Mouse (Mus musculus): Measurements from ENCODE around the gene 1700019N19Rik.

The 1700019N19Rik gene

DNA sequence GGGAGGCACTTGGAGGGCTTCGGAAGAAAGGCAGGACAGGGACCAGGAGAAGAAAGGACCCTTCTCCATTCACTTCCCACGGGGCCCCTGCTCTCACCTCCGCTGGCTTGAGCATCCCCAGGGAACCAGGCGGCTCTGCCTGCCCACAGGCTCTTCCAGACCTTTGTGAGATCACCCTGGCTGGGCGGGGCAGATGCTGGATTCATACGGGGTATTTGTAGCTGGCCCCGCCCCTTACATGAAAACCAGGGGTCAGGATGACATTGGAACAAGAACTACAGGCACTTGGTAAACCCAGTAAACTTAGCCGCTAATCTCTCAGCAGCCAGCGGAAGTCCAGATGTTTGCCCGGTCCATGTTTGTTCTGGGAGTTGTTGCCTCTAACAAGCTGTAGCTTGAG, at the start of gene 1700019N19Rik:
1700019N19Rik (minus strand) TSS at position 178 of the 400 bp plus-strand sequence.
- DNase-seq (ENCODE audit: low spot score in 2 of 2): no peak

GRCm38 (mm10) chr19:58843606-58844005, 49.3 kb upstream of the 1700019N19Rik start:
- no peak for DNase-seq (ENCODE audit: low spot score in 2 of 2)

GRCm38 (mm10) chr19:58840721-58841271, 46.5 kb upstream of the 1700019N19Rik start:
- no peak for DNase-seq (ENCODE audit: low spot score in 2 of 2)

- DNase-seq (ENCODE audit: low spot score in 2 of 2): no peak
Observed at GRCm38 (mm10) chr19:58839806-58840205, 45.5 kb upstream of the 1700019N19Rik start.

- no peak for DNase-seq (ENCODE audit: low spot score in 2 of 2)
Observed at GRCm38 (mm10) chr19:58839345-58839744, 45.1 kb upstream of the 1700019N19Rik start.

- DNase-seq (ENCODE audit: low spot score in 2 of 2): no peak
Observed at GRCm38 (mm10) chr19:58838706-58839105, 44.4 kb upstream of the 1700019N19Rik start.

DNA sequence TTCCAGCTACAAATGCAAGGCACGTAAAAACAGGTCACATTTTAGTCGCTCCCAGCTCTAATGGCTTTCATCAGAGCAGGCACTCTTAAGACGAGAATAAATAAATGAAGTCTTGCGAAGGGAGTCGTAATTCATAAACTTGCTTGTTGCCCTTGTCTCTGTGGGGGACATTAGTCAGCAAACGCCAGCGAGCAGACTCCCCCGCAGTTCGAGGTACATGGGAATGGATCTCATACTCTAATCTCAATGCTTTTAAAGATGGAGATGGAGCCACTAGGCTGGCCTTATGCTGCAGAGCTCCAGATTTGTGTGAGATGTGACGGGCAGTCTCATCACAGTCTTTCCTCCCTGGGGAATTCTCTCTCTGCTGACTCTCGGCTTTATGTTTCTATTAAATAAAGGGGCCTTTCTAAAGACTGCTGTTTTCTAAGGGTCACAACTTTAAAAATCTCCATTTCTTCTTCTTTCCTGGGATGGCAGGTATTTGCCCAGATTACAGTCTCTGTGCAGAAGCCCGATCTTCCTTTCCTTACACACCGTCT, 39.4 kb upstream of the 1700019N19Rik start:
- no peak for DNase-seq (ENCODE audit: low spot score in 2 of 2)

DNA sequence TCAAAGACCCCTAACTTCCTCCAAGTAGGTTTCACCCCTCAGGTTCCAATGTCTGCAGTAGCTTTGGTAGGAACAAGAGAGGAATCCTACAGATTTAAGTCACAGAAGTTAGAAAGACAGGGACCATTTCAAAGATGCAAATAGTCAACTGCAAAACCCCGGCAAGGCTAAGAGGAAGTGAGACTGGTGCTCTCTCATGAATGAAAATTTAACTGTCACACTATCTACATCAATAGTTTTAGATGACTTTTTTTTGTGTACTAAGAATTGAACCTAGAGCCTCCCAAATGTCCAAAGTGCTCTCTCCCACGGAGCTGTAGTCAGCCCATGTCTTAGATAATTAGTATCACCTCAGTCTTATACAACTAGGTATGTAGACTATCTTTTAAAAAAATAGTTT, 38.7 kb upstream of the 1700019N19Rik start:
- no peak for DNase-seq (ENCODE audit: low spot score in 2 of 2)

DNA sequence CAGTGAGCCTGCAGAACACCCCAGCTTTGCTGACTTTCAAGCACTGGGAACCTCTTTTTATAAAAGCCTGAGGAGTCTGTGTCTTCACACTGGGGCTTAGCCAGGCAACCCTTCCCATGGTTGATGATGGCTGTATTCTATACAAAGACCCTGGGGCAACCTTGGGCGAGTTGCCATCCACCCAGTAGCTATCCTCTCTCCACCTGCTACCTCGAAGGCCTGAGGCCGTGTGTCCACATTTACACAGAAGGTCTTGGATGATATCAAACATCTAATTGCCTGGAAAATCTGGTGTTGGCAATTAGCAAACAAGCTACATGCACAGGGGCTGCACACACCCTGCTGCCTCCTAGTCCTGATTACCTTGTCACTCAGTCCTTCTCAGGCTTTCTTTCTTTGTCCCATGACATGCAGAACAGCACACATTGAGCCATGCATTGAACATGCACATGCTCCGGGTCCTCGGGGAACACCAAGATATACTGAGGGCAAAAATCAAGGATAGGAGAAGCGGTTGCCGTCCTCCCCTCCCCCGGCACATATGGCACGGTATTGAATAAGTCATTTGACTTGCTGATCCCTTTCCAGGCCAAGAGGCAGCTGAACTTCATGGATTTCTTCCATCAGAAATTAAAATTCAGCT, 37.1 kb upstream of the 1700019N19Rik start:
- DNase-seq (ENCODE audit: low spot score in 2 of 2): no peak

DNA sequence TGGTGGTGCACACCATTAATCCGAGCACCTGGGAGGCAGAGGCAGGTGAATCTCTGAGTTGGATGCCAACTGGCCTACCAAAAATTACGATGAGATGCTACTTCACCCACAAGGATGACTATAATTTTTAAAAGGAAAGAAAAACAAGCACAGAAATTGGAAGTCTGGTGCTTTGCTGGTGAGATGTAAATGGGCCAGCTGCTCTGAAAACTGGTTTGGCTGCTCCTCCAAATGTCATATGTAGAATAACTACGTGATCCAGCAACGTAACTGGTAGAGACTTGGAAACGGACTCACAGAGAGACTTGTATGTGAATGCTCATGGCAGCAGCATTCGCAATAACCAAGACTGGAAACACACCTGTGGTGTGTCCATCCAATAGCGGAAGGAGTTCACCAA, 35.9 kb upstream of the 1700019N19Rik start:
- DNase-seq (ENCODE audit: low spot score in 2 of 2): no peak

GRCm38 (mm10) chr19:58829575-58829974, 35.3 kb upstream of the 1700019N19Rik start:
- DNase-seq (ENCODE audit: low spot score in 2 of 2): peak; percentile 52 to 80

- no peak for DNase-seq (ENCODE audit: low spot score in 2 of 2)
Observed at GRCm38 (mm10) chr19:58827656-58828055, 33.4 kb upstream of the 1700019N19Rik start.

DNA sequence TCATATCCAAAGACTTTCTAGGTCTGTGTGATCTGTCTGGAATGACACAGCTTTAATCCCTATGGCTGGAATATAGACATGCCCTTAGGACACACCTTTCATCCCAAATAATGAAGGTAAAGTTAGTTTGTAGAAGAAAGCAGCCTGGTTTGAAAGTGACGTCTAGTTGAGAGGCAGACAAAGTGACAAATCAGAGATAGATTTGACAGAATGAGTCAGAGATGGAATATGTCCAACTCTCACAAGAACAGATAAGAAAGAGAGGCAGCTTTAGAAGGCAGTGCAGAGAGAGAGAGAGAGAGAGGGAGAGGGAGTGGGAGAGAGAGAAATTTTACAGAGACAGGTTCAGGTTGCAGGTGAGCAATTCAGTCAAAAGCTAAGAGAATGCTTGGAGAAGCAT, 30.1 kb upstream of the 1700019N19Rik start:
- no peak for DNase-seq (ENCODE audit: low spot score in 2 of 2)

DNA sequence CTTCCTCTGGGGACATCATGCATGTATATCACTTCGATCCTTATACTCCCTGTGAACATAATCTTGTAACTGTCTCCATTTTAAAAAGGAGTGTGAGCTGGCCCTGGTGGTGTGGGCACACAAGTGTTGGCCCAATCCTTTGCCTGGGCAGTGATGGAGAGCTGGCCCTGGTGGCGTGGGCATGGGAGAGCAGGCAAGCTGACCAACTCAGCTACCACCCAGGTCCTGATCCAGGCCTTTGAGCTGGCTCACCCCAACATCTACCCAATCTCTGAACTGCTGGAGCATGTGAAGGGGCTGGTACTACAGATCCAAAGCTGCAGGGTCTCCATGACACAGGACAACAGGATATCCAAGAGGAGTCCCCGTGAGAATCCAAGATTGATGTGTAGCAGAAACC, 29.0 kb upstream of the 1700019N19Rik start:
- DNase-seq (ENCODE audit: low spot score in 2 of 2): no peak

DNA sequence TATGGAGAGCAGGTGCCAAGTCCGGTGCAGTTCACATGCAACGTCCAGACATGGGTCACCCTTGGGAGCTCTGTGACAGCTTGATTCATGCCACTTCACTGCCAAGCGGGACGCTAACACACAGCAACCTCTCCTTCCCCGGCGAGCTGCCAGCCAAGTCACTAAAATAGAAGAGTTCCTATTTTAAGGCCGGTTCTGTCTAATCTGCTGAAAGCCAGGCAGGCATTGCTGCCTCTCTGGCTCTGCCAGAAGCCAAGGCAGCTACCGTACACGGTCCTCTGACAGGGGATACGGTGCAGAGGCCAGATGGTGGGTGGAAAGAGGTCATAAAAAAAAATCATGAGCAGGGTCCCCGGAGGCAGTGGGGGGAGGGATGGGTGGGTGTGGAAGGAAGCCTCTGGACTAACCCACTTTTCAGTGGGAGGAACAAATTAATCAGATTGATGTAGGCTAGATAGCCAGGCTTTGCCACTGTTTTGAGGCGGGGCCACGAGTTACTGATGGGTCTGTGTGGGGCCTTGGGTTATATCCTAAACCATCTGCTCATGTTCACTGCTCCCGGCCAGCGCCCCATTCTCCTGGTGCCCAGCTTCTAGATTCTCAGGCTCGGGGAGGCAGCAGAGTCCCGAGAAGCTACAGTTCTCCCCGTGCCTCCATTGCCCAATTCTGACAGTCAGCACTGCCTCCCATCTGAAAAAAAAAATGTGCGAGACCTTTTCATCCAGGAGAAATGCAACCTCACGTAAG, 28.4 kb upstream of the 1700019N19Rik start:
- DNase-seq (ENCODE audit: low spot score in 2 of 2): peak; percentile 64 to 66

DNA sequence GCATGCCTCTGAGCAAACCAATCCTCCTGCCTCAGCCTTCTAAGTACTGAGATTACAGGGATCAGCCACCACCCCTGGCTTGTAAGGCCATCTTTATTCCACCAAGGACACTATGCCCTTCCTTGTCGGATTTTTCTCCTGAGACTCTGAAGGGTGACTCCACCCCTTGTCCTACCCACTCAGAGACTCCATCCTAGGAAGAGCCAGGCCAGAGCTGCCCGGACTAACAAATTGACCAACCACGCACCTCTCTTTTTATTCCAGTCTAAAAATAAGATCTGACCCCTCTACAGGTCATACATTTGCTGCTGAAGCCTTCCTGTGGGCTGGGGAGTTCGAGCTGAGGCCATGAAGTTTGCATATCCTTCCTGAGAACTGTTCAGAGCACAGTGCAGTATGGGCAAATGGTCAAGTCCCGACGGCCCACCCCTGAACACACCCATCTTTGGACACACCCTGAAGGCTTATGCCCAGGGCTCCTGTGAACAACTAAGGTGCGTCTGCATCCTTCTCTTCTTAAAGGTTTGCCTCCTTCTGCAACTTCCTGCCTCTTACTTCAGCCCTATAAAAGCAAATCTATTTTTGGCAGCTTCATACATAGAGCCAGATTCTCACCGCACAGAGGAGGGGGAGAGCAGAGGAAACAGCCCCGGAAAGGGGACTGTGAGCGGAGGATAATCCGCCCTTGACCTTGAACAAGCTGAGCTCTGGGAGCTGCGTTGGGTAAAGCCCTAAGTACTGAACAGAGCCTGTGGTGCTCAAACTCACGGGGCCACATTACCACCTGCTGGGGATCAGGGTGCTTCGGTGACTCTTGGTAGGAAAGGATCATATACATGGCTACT, 24.5 kb upstream of the 1700019N19Rik start:
- no peak for DNase-seq (ENCODE audit: low spot score in 2 of 2)

DNA sequence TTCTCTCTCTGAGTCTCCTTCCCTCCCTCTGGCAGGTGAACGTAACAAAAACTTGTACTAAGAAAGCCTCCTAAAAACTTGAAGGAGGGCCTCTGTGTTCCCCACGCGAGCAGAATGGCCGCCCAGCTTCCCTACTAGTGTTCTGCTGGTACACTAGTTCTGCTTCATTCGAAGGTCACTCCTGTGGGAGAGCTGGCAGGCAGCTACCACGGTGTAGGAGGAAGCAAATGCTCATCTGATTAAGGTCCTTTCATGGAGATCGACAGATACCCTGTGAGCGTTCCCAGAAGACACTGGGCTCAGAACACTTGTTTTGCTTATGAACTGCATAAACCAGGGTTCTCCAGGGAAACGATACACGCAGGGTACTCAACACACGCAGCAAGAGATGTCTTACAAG, 23.1 kb upstream of the 1700019N19Rik start:
- DNase-seq (ENCODE audit: low spot score in 2 of 2): no peak

DNA sequence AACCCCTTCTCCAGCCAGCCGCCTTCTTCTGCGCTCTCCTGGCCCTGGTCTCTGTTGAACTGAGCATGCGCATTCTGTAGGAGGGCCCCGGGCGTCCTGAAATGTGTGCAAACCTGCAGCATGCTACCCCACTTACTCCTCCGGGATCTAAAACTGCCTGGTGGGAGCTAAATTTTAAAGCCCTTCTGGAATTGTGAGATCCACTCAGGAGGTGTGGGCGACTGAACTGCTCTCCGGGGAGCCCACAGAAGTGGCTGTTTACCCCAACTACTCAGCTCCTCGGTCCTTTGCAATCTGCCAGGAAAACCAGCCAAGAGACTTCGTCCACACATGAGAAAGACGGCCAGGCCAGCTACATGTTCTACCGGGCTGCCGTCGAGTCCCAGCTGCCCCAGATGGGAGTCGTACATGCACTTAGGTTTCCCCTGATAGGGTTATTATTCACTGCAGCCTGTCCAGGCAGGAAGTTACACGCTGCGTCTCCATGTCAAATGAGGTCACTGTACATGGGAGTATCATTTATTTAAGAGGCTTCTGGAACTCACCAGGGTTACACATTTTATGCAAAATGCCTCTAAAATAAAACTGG, 22.3 kb upstream of the 1700019N19Rik start:
- DNase-seq (ENCODE audit: low spot score in 2 of 2): peak; percentile 37 to 57

- no peak for DNase-seq (ENCODE audit: low spot score in 2 of 2)
Observed at GRCm38 (mm10) chr19:58815179-58815922, 21.1 kb upstream of the 1700019N19Rik start.

DNA sequence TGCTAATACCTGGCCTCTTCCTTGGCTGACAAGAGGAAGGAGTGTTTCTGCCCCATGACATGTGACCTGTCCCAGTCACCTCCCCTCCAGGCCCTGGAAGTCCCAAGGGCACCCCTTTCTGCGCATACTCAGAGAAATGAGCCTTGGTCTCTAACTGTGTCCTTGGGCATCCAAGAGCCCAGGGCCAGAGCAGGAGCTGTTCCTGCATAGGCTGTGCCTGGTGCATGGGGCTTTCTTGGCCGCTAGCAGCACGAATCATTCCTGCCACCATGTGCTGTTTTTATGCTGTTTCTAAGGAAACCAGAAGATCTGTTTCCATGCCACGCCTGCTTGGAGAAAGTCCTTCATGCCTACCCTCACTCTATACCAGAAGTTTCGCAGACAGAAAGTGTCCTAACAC, 16.3 kb upstream of the 1700019N19Rik start:
- no peak for DNase-seq (ENCODE audit: low spot score in 2 of 2)

DNA sequence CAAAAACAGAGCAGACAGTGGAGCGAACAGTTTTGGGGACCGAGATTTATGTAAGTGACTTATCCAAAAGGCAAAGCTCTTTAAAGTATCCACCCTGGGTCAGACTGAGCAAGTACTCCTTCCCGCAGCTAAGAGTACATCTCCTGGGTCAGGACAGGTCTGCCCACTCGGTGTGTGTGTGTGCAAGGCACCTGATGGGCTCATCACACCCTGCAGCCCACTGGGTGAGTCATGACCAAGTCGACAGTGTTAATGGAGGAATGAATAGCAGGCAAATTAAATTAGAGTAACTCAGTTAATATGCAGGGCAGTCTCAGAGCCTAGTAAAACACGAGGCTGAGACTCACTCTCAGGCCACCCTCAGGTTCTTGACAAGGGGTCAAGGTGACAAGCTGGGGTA, 14.6 kb upstream of the 1700019N19Rik start:
- DNase-seq (ENCODE audit: low spot score in 2 of 2): no peak

All from frontal cortex, postnatal 10 days (tissue).